Comparison of ENCODE assay signal across 27 mouse cellular contexts in genomic region chr3:38650176-38650575, GRCm38 (mm10).
"Had no signal": no experiment of that assay in that cellular context is flagged by ENCODE, and none has a peak within 500 bp of the region (broad histone marks: within the 10 kb centered on the region; RNA-seq: fewer than 3 reads in every experiment).

No protein-coding gene starts in this region.

- H3K36me3 ChIP-seq: limb, embryonic 10.5 days; limb, embryonic 12.5 days; limb, embryonic 13.5 days; limb, embryonic 15.5 days; liver, embryonic 12.5 days; liver, embryonic 13.5 days; liver, embryonic 15.5 days; lung, embryonic 15.5 days; midbrain, embryonic 10.5 days; midbrain, embryonic 12.5 days; midbrain, embryonic 13.5 days; midbrain, embryonic 15.5 days had no signal

- H3K9ac ChIP-seq: limb, embryonic 12.5 days; limb, embryonic 13.5 days; limb, embryonic 15.5 days; liver, embryonic 12.5 days; liver, embryonic 13.5 days; liver, embryonic 14.5 days; liver, embryonic 15.5 days; liver, postnatal 0 days; lung, embryonic 14.5 days; lung, embryonic 15.5 days; midbrain, embryonic 12.5 days; midbrain, embryonic 13.5 days; midbrain, embryonic 15.5 days had no signal

- H3K4me3 ChIP-seq: limb, embryonic 10.5 days; limb, embryonic 12.5 days; limb, embryonic 13.5 days; limb, embryonic 15.5 days; liver, embryonic 12.5 days; liver, embryonic 13.5 days; liver, embryonic 15.5 days; lung, embryonic 15.5 days; megakaryocyte, embryonic 14.5 days; midbrain, embryonic 10.5 days; midbrain, embryonic 12.5 days; midbrain, embryonic 13.5 days; midbrain, embryonic 15.5 days; myocyte had no signal

- H3K4me1 ChIP-seq: limb, embryonic 10.5 days; liver, embryonic 12.5 days; liver, embryonic 13.5 days; liver, embryonic 15.5 days; megakaryocyte, embryonic 14.5 days had no signal

- DNase-seq: left cerebral cortex, postnatal 4 days; liver; liver, embryonic 13.5 days; liver, postnatal 0 days; lung, adult 18-20 months; lung, adult 2 months; lung, embryonic 14.5 days; lung, postnatal 10 days; lung, postnatal 14 days; lung, postnatal 36 days; lung, postnatal 4 days; midbrain, embryonic 14.5 days had no signal

- H3K27me3 ChIP-seq: limb, embryonic 12.5 days; limb, embryonic 13.5 days; limb, embryonic 15.5 days; liver, embryonic 12.5 days; liver, embryonic 13.5 days; liver, embryonic 15.5 days; lung, embryonic 15.5 days; megakaryocyte, embryonic 14.5 days; midbrain, embryonic 12.5 days; midbrain, embryonic 13.5 days; midbrain, embryonic 15.5 days had no signal

- H3K27ac ChIP-seq: limb, embryonic 10.5 days; limb, embryonic 12.5 days; limb, embryonic 13.5 days; limb, embryonic 15.5 days; liver, embryonic 12.5 days; liver, embryonic 13.5 days; liver, embryonic 14.5 days; liver, embryonic 15.5 days; lung, embryonic 15.5 days; macrophage; midbrain, embryonic 10.5 days; midbrain, embryonic 12.5 days; midbrain, embryonic 13.5 days; midbrain, embryonic 15.5 days had no signal
